Mouse (Mus musculus): ENCODE measurements around the gene Eya2. TPM values are rescaled to one million over a fixed set of nuclear protein-coding genes. Genes with fewer than 3 reads are reported as not detected.
A peak's percentile ranks its signal among the peaks of the same experiment; 100 is the strongest.

Eya2 gene
- polyA plus RNA-seq, 1 experiment from 2014 or later, result 49.2 TPM

DNA sequence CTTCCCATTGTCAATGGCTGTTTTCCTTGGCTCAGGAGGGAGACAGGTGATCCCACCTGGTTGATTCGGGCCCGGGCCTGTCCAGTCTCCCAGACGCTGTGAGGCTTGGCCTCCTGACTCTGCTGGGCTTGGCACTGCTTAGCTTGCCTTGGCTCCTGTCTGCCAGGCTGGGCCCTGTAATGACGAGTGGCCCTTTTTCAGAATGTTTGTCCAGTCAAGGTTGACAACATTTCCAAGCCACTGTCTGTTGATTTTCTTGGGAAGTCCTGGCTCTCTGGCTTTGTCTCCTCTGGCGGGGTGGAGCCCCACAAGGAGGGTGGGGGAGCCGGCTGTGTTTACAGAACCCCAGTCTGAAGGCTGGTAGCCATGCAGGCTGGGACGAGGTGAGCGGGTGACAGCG lies 49.2 kb downstream of the Eya2 start:
- H3K27me3 ChIP-seq, result no peaks in the 10 kb centered on the region
- ATAC-seq (no peak), DNase-seq (ENCODE audit: low read depth, low spot score) (no peak)
- CTCF ChIA-PET, result interaction anchor here (1.2 kb wide), 1 partner anchor 16 kb away, joined by 3 read pairs; no protein-coding TSS in a partner anchor
- POLR2A ChIA-PET, result interaction anchor here (0.5 to 1.0 kb wide), 2 partner anchors 9 to 15 kb away, joined by 3 read pairs; no protein-coding TSS in a partner anchor
- in situ Hi-C loops (cut with MboI; ENCODE audit: low pct_unique_long_range_greater_than_20kb), result no loop called here
- no peak for TF ChIP-seq CTCF (IDR thresholded peaks at IDR 0.05)

DNA sequence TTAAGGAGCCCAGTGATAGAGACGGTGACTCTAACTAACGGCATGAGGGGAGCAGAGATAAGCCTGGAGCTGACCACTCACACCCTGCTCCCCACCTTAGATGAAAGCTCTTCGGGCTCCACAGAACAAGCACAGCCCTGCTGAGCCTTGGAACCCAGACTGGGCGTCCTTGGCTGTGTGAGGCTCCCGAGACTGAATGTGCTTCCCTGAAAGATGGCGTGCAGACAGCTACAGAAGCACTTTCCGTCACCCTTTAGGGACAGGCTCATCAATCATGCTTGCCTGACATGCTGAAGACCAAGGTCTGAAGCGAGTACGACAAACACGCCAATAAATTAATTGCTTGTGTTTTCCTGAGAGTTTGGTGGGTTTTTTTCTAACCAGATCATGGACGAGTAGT lies 56.2 kb downstream of the Eya2 start:
- POLR2A ChIA-PET, result no interaction called here
- ATAC-seq, result no peak
- CTCF ChIA-PET, result no interaction called here
- in situ Hi-C loops (cut with MboI; ENCODE audit: low pct_unique_long_range_greater_than_20kb), result no loop called here
- no peak for DNase-seq (ENCODE audit: low read depth, low spot score)
- TF ChIP-seq CTCF (IDR thresholded peaks at IDR 0.05), result no peak
- no peaks in the 10 kb centered on the region for H3K27me3 ChIP-seq

DNA sequence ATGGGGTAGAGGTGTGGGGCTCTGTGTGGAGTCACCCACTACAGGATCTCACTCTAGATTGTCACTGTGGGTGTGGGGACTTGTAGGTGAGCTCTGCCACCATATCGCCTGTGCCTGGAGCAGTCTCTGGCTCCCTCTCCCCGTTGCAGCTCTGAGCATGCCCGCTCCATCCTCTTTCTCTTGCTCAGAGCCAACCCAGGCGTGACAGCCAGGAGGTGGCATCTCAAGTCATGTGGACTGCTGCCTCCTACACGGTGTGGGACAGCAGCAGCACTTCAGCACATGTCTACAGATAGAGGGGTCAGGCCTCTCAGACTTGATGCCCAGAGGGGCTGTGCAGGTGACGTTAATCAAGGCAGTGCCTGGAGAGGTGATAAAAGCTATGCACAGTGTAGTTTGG lies 57.4 kb downstream of the Eya2 start:
- in situ Hi-C loops (cut with MboI; ENCODE audit: low pct_unique_long_range_greater_than_20kb), result no loop called here
- POLR2A ChIA-PET, result no interaction called here
- ATAC-seq, result peak; percentile 49

DNA sequence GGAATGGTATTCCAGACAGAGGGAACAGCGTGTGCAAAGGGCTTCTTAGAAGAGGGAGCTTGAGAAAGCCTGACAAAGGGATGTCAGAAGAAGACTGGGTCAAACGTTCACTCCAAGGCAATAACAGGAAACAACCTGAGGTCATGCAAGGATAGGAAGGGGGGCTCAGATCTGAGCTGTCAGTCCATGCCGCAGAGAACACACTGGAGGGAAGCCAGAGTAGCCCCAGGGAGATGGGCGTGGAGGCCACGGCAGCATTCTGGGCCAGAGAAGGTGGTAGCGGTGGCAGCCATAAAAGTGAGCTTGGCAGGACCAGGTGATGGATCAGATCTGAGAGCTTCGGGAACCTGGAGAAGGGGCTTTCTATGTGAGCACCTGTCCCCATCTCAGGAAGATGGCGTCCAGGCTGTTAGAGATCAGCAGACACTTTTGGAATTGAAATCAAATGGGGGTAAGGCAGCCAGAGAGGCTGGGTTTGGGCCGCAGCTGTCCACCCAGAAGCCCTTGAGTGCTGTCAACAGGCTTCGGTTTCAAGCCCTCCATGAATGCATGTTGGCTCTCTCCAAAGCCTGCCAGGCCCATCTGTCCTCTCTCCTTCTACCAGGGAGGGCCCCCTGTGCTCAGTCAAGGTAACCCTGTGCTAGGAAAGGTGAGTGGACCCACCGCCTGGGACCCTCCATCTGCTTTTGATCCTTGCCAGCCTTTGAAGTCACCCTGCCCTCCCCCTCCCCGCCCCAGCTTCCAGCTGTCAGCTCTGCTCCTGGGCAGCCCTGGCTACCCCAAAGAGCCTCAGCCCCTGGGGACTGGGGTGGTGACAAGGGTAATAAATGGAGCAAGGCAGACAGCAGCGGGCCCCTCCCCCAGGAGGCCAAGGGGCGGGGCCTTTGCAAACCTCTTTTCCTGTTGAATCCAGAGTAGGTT lies 58.4 kb downstream of the Eya2 start:
- CTCF ChIA-PET, result interaction anchor here (1.0 to 1.6 kb wide), 2 partner anchors 25 to 59 kb away, joined by 3 to 5 read pairs; no protein-coding TSS in a partner anchor
- no peak for DNase-seq (ENCODE audit: low read depth, low spot score)
- ATAC-seq, result no peak
- POLR2A ChIA-PET, result interaction anchor here (1.9 kb wide), 1 partner anchor 11 kb away, joined by 6 read pairs; no protein-coding TSS in a partner anchor
- in situ Hi-C loops (cut with MboI; ENCODE audit: low pct_unique_long_range_greater_than_20kb), result no loop called here
- H3K27me3 ChIP-seq, result no peaks in the 10 kb centered on the region
- no peak for TF ChIP-seq CTCF (IDR thresholded peaks at IDR 0.05)

More for the DNA sequence above, 57.4 kb downstream of the Eya2 start:
- no peak for TF ChIP-seq CTCF (IDR thresholded peaks at IDR 0.05)
- H3K27me3 ChIP-seq, result no peaks in the 10 kb centered on the region
- no peak for DNase-seq (ENCODE audit: low read depth, low spot score)
- CTCF ChIA-PET, result interaction anchor here (0.9 to 1.6 kb wide), 4 partner anchors 9 to 58 kb away, joined by 3 to 5 read pairs (median 3); no protein-coding TSS in a partner anchor

DNA sequence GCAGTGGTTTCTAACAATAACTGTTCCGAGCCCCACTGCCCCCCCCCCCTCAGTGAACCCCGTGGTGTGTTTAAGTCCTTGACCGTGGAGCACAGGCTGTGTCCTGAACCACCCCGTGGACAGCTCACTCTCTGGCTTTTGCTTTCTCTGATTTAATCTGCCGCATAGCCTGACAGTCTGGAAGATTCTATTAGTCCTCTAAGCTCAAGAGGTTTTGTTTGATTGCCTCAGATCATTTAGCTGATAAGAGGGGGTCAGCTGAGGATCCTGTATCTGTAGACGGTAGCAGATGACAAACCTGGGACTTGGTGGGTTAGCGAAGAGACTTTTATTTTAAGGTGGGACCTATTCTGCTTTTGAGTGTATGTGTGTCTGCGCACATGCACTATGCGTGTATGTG lies 59.3 kb downstream of the Eya2 start:
- ChIA-PET CTCF (interaction anchor here (1.6 kb wide), 1 partner anchor 26 kb away, joined by 5 read pairs; no protein-coding TSS in a partner anchor), POLR2A (interaction anchor here (1.9 kb wide), 1 partner anchor 10 kb away, joined by 6 read pairs; no protein-coding TSS in a partner anchor)
- TF ChIP-seq CTCF (IDR thresholded peaks at IDR 0.05), result no peak
- H3K27me3 ChIP-seq, result no peaks in the 10 kb centered on the region
- no peak for DNase-seq (ENCODE audit: low read depth, low spot score)
- ATAC-seq, result no peak
- in situ Hi-C loops (cut with MboI; ENCODE audit: low pct_unique_long_range_greater_than_20kb), result no loop called here

DNA sequence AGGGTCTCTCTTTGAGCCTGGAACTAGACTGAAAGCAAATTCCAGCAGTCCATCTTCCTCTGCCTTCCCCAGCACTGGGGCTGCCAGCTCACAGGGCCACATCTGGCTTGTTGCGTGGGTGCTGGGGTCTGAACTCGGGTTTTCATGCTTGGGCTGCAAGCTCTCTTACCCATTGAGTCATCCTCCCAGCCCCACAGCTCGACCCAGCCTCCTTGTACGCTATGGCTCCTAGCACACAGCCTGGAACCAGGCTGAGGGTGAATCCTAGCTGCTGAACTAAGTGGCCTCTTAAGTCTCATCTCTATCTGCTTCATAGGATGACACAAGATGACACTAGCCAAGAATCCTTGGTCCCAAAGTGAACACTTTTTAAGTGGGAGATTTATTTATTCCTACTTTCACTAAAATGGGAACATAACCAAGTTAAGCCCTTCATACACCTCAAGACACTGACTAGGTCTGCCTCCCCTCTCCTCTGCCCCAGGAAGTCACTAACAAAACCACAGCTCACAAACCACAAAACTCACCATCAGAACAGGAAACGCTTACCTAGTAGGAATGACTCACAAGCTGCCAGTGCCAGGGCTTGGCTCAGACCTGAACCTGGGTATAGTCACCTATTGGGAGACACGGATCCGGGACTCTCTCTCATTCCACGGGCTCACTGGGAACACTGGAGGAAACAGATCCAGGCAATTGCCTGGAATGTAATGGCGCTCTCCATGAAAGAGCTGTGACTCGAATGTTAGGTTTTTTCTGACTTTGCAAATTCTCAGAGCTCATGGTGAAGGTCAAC lies 60.1 kb downstream of the Eya2 start:
- CTCF ChIA-PET, result interaction anchor here (1.6 kb wide), 1 partner anchor 27 kb away, joined by 5 read pairs; no protein-coding TSS in a partner anchor
- no peak for DNase-seq (ENCODE audit: low read depth, low spot score)
- TF ChIP-seq CTCF (IDR thresholded peaks at IDR 0.05), result no peak
- POLR2A ChIA-PET, result interaction anchor here (1.9 kb wide), 1 partner anchor 10 kb away, joined by 6 read pairs; no protein-coding TSS in a partner anchor
- in situ Hi-C loops (cut with MboI; ENCODE audit: low pct_unique_long_range_greater_than_20kb), result no loop called here
- no peaks in the 10 kb centered on the region for H3K27me3 ChIP-seq
- ATAC-seq, result peak; percentile 61

DNA sequence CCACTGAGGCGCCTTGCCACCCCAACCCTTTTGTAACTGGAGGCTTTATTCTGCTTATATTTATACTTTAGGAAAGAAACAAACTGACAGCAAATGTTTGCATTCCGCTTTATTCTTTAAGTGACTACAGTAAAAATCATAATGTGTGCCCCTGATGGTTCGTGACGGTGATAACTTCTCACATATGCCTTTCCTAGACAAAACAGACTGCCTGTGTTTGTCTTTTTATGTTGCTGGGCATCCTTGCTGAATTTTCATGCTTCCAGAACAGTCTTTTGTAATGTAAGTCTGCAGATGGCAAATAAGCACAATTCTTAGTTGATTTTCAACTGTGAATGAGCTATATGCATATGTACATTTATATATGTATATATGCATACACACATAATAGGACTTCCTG lies 61.7 kb downstream of the Eya2 start:
- ChIA-PET CTCF (interaction anchor here (1.6 kb wide), 1 partner anchor 16 kb away, joined by 3 read pairs; no protein-coding TSS in a partner anchor), POLR2A (no interaction called here)
- no peak for TF ChIP-seq CTCF (IDR thresholded peaks at IDR 0.05)
- DNase-seq (ENCODE audit: low read depth, low spot score), result no peak
- H3K27me3 ChIP-seq, result no peaks in the 10 kb centered on the region
- in situ Hi-C loops (cut with MboI; ENCODE audit: low pct_unique_long_range_greater_than_20kb), result no loop called here
- no peak for ATAC-seq

DNA sequence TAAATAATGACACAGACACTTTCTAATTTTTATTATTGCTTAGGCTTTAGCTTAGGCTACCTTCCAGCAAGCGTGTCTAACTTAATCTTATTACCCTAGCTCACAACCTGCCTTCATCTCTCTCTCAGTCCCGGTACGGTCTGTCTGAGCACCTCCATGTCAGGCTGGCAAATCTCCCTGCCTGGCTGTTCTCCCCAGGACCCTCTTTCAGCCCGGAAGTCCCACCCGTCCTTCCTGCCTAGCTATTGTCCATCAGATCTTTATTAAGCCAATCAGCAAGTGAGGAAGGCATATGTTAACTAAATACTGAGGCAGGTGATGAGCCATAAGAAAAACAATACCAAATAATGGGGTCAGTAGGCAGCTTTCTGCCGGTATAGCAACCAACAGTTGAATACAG lies 62.1 kb downstream of the Eya2 start:
- ChIA-PET CTCF (interaction anchor here (1.4 to 1.6 kb wide), 2 partner anchors 16 to 29 kb away, joined by 3 to 5 read pairs; no protein-coding TSS in a partner anchor), POLR2A (no interaction called here)
- no peak for TF ChIP-seq CTCF (IDR thresholded peaks at IDR 0.05)
- DNase-seq (ENCODE audit: low read depth, low spot score), result no peak
- H3K27me3 ChIP-seq, result no peaks in the 10 kb centered on the region
- no peak for ATAC-seq
- in situ Hi-C loops (cut with MboI; ENCODE audit: low pct_unique_long_range_greater_than_20kb), result no loop called here

DNA sequence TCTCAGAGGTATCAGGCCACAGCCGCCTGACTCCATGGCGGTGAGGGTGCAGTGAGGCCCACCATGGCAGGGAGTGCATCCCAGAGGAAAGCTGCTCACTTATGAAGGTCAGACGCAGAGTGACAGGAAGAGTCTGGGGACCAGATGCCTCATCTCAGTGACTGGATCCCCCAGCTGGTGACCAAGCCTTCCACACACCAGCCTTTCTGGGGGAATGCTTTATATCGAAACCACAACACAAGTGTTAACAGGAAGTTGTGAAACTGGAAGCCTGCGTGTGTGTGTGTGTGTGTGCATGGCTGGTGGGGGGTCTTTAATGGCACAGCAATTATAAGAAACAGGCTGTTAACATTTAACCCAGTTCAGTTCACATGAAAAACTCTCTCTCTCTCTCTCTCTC lies 64.7 kb downstream of the Eya2 start:
- in situ Hi-C loops (cut with MboI; ENCODE audit: low pct_unique_long_range_greater_than_20kb), result no loop called here
- ChIA-PET CTCF (no interaction called here), POLR2A (interaction anchor here (0.6 kb wide), 1 partner anchor 11 kb away, joined by 4 read pairs; no protein-coding TSS in a partner anchor)
- DNase-seq (ENCODE audit: low read depth, low spot score) (no peak), ATAC-seq (no peak)
- no peak for TF ChIP-seq CTCF (IDR thresholded peaks at IDR 0.05)
- no peaks in the 10 kb centered on the region for H3K27me3 ChIP-seq

DNA sequence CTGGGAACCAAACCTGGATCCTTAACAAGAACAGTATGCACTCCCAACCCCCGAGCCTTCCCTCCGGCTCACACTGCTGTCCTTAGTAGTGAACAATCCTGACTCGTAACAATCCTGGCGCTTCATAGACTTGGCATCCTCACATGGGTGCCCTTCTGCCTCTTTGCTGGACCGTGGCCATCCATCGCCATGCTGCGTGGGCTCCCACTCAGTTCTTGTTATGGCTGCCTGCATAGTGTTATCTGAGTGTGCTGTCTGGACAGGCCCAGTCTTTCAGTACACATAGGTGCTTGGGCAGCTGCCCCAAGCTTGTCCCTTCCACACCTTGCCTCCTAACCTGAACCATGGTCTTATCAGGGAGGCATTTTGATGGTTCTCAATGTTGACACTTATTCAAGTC lies 68.4 kb downstream of the Eya2 start:
- ChIA-PET POLR2A (interaction anchor here (0.7 to 1.7 kb wide), 2 partner anchors 13 to 1175 kb away, joined by 3 read pairs; no protein-coding TSS in a partner anchor), CTCF (no interaction called here)
- no peak for TF ChIP-seq CTCF (IDR thresholded peaks at IDR 0.05)
- ATAC-seq (no peak), DNase-seq (ENCODE audit: low read depth, low spot score) (no peak)
- in situ Hi-C loops (cut with MboI; ENCODE audit: low pct_unique_long_range_greater_than_20kb), result no loop called here
- H3K27me3 ChIP-seq, result no peaks in the 10 kb centered on the region
